Mouse (Mus musculus) layer of hippocampus, postnatal 14 days (tissue): Measurements from ENCODE around the gene Taf10. TPM values are rescaled to one million over a fixed set of nuclear protein-coding genes. Genes with fewer than 3 reads are reported as not detected.
A peak's percentile ranks its signal among the peaks of the same experiment; 100 is the strongest.
"Not testable (repeated sequence)": the region's sequence is repeated elsewhere in the genome, so short reads cannot be mapped to it uniquely, and the experiment has no call there.

Experiments
- DNase-seq, 2 experiments: peaks; one replicate each; pipeline ENCODE4 v3.0.0; 2021 to 2022; ENCODE audit warnings: low spot score in 2 of 2, mixed read lengths in 1 of 2
- total RNA-seq, 2 experiments: library from RNA; stranded (reverse); gene quantifications; 2 replicates each; pipeline ENCODE4 v1.2.3; 2021

Gene Taf10
- total RNA-seq, 2 experiments from 2014 or later = 137 to 150 TPM

DNA sequence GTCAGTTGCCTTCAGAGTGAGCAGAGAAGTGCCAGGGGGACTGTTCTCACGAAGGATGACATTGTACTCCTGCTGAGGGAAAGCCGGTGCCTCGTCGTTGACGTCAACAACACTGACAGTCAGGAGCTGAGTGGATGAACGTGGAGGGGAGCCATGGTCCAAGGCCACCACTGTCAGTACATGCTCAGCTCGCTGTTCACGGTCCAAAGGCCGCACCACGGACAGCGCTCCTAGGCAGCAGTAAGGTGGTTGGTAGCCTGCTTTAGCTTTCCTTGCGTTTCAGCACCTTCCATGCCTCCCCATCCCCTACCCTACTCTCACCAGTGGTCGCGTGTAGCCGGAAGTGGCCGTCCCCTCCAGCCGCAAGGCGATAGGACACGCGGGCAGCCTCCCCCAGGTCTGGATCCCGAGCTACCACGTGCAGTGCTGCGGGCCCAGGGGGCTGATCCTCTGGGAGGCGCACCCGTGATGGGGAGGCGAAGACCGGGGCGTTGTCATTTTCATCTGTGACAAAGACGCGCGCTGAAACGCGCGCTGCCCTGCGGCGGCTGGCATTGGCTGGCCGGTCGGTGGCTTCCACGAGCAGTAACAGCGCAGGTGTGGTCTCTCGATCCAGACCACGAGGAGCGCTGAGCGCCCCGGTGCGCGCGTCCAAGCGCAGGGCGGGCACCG lies 17.8 kb upstream of the Taf10 start:
- no peak for DNase-seq

DNA sequence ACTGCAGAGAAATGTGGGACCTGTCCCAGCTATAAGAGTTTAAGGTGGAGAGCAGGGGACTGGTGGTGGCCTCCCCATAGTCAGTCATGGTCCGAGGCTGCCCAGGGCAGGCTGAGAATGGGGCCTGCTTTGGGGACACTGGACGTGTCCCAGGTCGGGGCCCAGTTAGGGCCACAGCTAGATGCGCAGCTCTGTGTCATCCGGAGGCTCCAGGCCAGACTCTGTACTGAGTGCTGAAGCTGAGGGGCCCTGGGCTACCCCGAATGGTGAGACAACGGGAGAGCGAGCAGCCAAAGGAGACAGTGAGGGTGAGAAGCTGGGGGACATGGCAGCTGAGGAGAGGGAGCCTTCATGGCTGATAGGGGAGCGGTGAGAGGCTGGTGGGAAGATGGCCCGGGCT lies 9.1 kb upstream of the Taf10 start:
- DNase-seq = no peak

DNA sequence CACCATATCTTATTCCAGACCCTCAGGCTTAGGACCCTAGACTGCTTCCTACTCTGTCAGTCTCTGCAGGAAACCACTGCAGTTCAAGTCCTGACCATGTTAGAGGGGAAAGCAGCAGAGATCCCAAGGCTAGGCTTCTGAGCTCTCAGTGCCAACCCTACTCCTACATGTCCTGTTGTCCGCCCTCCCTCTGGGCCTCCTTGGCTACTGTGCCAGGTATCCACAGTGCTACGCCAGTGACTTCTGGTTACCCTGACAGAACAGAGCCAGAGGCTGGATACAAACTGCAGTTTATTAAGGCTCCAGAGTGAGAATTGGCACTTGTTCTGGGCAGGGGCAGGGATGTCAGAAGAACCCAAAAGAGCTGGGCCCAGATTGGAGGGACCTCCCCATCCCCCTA lies 8.6 kb upstream of the Taf10 start:
- DNase-seq = no peak

DNA sequence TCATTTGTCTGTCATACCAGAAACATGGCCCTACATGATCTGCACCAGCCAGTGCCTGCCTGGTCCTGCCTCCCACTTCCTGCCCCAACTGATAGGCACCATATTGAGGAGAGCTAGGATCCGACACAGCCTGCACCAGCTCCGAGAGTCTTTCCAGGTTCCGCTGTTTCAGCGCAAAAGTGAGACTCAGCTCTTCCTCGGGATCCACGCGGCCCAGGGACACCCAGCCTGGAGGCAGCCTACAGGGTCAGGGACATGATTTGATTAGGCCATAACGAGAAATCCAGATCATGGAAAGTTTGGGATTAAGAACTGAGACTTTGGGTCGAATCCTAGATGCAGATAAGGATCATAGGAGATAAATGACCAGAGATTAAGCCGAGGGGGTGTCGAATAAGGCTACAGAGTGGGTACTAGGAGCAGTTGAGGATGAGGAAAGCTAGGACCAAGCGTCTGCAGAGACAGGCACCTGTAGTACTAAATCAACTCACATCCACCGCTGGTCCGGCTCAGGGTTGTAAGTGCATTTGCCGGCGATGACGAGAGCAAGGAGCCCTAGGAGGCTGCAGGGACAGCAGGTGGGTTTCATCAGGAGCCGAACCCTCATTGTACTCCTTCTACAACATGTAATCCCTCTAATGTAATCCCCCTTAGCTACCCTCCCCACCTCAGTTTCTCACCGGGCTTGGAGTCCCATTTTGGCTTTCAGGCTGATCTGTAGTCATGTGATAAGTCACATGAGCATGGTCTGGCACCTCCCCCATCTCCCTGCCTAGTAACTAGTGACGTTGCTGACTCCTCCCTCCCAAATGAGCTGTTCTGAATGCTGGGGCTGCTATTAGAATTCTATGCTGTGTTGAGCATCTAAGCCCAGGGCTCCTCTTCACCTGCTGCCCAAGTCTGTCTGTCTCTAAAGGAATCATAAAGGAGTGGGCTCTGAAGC lies 7.6 kb upstream of the Taf10 start, which contains the start of gene Tpp1:
TSS of gene Tpp1 (minus strand) at position 745 of the 943 bp plus-strand sequence.
- peak; percentile 91 to 97 for DNase-seq

DNA sequence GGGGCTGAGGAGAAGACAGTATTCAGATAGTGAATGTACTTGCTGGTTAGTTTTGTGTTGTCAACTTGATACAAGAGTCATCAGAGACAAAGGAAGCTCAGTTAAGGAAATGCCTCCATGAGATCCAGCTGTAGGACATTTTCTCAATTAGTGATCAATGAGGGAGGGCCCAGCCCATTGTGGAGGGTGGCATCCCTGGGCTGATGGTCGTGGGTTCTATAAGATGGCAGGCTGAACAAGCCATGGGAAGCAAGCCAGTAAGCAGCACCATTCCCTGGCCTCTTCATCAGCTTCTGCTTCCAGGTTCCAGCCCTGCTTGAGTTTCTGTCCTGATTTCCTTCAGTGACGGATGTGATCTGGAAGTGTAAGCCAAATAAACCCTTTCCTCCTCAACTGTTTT lies 3.6 kb upstream of the Taf10 start:
- DNase-seq = no peak

DNA sequence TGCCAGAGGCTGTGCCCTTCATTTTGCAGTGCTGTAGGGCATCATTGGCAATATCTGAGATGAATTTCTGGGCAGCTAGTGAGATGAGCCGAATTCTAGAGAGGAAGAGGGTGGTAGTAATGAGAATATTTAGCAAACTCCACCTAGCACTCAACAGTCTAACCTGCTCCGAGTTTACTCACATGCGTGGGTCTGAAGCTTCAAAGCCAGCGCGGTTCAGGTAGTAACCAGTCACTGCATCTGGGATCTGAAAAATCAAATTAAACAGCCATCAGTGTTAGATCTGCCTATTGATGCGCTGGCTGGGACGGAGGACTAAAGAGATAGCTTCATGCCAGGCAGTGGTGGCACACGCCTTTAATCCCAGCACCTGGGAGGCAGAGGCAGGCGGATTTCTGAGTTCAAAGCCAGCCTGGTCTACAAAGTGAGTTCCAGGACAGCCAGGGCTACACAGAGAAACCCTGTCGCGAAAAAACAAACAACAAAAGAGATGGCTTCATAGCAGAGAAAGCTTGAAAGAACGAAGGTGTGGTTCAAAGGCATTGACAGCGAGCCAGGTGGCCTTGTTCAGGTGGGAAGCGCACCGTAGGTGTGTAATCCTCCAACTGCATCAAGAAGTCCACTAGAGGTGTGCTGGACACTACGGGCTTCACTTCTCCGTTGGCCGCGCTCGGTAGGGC lies 775 bp downstream of the Taf10 start:
- not testable (repeated sequence) for DNase-seq

DNA sequence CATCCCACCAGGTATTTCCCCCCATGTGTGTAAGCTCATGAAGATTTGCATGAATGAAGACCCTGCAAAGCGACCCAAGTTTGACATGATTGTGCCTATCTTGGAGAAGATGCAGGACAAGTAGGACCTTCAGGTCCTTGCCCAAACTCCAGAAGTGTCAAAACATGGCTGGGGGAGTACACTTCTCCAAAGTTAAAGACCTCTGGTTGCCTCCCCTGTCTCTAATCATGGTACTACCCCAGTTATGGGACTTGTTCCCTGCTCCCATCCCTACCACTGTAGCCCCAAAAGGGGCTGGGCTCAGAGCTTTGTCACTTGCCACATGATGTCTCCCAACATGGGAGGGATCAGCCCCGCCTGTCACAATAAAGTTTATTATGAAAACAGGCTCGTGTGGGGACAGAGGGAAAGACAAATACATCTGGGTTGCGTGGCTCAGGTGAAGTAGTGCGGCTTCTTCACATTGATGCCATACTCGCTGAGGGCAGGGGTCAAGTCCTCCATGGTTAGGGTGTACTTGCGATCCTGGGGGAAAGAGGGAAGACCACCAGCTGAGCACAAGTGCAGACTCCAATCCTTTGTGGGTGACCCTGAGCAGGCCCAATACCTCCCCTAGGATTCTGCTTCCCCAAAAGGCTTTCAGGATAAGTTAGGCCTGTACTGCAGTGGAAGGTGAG lies 1.5 kb downstream of the Taf10 start:
- not testable (repeated sequence) for DNase-seq

DNA sequence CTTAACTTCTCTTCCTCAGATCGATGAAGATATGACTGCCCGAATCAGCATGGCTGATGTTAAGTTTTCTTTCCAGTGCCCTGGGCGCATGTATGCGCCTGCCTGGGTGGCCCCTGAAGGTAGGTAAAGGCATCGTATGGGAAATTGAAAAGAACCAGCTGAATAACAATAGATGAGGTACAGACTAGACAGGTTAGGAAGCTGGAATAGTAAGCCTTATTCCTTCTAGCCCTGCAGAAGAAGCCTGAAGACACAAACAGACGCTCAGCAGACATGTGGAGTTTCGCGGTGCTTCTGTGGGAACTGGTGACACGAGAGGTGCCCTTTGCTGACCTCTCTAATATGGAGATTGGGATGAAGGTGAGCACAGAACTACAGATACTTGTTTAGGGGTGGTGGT lies 2.2 kb downstream of the Taf10 start:
- no peak for DNase-seq

DNA sequence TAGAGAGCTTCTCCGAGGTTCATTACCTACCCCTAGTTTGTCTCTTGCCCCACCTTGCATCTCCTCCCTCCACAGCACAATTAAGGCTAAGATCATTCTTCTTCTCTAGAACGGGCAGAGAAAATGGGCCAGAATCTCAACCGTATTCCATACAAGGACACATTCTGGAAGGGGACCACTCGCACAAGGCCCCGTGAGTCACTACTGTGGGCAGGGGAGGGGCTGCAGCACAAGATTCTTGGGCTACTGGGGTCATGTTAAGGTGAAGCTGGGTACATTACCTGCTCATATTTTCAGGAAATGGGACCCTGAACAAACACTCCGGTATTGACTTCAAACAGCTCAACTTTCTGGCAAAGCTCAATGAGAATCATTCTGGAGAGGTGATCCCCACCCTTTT lies 3.3 kb downstream of the Taf10 start:
- no peak for DNase-seq

DNA sequence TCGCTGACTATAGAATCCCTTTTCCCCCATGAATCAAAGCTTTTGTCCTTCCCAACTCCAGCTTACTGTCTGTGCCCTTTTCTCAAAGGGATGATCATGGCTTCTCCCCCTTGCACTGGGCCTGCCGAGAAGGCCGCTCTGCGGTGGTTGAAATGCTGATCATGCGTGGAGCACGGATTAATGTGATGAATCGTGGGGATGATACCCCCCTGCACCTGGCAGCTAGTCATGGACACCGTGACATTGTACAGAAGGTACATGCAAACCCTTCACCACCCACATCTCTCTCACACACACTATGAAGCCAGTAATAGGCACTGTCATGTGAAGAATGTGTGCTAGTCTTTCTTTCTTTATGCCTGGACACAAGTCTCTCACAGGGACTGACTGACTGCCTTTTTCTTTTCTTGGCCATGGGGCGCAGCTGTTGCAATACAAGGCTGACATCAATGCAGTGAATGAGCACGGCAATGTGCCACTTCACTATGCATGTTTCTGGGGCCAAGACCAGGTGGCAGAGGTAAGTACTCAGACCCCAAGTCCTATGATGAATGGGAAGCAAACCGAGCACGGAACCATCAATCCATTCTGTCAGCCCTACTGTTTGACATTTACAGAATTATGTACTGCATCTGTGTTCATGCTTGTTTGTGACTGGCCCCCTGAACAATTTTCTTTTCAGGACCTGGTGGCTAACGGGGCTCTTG lies 3.9 kb downstream of the Taf10 start:
- DNase-seq = no peak

DNA sequence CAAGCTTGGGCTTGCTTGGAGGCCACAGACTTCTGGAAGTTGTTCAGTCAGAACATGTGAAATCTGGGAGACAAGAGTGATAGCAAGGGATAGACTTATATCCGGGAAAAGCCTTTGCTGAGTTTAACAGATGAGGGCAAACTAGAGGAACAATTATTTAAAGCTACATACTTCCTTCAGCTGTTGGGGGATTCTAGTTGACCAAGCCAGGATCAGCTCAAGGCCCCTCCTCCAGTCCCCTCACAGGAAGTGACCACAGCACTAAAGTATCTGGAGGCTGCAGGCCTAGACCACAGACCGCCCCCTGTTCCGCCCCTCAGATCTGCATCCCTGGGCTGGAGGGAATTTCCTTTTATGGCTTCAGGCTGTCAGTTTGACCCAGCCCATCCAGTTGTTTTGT lies 5.2 kb downstream of the Taf10 start:
- no peak for DNase-seq

DNA sequence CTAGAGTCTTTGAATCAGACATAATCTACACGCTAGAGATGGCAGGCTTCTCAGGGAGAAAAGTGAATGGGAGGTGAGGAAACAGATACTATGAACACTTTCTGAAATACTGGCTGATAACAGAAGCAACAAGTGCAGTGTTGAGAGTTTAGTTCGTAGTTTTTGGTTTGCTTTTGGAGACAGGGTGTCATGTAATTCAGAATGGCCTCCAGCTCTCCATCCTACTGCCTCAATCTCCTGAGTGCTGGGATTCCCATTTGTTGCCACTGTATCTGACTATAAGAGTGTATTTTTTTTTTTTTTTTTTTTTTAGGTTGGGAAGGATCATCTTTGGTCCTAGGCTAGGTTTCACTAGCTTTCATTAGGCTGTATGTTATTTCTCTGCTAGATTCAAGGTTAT lies 5.9 kb downstream of the Taf10 start:
- DNase-seq = no peak

DNA sequence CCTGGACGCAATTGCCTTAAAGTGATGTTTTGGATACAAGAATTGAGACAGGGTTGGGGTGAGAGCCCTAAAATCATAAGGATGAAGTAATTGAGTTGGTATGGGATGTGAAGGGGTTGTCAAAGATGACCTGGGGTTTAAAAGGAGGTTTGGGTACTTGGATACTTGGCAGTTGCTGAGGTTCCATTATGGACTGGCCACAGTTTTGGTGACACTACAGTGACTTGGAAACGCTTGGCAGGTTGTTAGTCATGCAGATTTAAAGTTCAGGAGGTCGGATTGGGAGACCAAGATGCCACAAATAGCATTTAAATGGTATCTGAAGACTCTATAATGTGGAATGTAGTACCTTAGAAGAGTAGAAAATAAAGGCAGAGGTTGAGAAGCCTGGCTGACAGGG lies 6.5 kb downstream of the Taf10 start:
- DNase-seq = no peak

DNA sequence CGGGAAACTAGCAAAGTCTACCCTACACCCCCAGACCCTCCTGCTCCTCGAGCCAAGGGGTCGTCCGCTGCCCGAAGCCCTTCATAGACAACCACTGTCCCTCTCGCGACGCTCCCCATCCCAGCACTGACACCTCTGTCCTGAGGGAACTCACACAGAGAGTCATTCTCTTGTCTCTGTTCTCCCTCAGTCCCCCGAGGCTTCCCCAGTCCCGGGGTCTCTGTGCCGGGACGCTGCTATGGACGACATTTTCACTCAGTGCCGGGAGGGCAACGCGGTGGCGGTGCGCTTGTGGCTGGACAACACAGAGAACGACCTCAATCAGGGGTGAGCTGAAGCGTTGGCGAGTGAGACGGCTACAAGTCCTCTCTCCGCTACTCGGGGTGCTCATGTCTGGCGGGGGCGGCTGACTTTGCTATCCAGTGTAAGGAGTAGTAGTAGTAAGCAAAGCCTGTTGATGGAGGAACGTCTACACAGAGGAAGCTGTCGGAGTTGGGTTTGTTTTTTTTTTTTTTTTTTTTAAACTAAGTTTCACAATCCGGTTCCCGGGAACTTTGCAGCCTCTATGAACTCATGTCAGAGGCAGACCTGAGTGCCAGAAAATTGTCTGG lies 7.1 kb downstream of the Taf10 start, which contains the start of gene Rrp8:
TSS of gene Rrp8 (minus strand) at position 475 of the 611 bp plus-strand sequence.
- no peak for DNase-seq

DNA sequence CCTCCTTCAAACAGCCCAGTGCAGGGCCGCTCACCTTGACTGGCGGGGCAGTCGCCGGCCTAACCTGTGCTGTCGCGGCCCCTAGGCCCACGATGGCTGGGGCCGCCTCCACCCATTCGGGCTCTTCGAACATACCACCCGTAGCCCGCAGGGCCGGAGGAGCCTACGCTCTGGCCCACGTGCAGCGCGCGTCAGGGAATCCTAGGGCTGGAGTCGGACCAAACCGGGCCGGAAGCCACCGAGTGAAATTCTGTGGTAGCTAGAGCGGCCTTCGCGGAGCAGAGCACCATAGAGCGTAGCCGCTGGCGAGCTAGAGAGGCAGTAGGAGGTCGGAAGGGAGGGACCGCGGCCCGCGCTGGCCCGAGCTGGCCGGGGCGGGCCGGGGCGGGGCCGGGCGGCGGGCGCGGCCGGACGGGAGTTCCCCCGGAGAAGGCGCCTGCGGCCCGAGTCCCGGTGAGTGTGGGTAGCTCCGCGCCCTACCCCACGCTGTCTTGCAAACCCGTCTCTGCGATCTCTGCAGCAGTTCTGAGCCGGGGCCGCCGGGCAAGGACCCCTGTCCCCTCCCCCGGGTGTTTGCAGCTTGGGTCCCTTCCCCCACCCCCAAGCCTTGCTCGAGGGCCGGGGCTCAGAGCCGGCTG lies 7.8 kb downstream of the Taf10 start, which contains the start of gene Ilk:
TSS of gene Ilk (plus strand) at position 329 of the 638 bp plus-strand sequence.
- peak; percentile 90 to 94 for DNase-seq

DNA sequence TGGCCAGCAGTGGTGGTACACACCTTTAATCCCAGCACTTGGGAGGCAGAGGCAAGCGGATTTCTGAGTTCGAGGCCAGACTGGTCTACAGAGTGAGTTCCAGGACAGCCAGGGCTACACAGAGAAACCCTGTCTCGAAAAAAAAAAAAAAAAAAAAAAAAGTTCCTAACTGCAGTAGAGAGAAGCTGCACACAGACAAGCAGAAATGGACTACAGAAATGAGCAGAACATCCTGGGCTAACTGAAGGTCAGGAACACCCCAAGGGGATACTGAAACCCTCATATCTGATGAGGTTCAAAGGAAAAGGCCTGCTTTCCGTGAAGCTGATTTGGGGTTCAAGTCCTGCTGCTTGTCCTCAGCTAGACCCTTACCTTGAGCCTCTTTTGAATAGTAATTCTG lies 8.7 kb downstream of the Taf10 start:
- DNase-seq = not testable (repeated sequence)

DNA sequence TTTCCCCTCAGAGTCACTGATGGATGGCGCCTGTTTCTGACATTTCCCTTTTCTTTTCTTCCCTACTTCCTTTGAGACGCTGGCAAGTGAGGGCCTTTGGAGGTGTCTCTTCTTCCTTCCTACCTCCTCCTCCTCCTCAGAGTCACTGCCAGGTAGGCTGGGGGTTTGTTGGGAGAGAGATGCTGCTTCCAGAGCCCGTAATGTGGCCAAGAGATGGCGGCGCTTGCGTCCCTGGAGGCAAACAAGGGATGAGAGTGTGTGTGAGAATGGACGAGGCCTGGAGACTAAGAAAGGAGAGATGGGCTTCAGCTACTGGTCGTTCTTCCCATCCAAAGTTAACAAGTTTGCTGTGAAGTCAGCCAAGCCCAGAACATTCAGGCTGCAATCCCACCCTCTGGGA lies 9.3 kb downstream of the Taf10 start:
- DNase-seq = no peak

DNA sequence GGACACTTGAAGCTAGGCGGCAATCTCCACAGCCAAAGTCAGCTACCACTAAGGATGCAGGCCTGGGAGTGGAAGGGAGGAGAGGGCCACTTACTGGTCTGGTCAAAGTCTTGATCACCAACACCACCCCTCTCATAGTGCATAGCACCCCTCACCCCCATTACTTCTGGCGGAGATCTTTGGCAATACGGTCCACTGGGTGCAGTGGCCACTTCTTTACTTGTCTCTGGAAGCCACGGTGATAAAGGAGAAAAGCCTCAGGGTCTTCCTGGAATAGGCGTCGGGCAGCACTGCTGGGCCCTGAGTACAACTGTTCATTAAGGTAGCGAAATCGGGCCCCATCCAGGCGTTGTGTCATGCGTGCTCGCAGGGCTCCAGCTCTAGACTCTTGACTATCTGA lies 10.3 kb downstream of the Taf10 start:
- no peak for DNase-seq

DNA sequence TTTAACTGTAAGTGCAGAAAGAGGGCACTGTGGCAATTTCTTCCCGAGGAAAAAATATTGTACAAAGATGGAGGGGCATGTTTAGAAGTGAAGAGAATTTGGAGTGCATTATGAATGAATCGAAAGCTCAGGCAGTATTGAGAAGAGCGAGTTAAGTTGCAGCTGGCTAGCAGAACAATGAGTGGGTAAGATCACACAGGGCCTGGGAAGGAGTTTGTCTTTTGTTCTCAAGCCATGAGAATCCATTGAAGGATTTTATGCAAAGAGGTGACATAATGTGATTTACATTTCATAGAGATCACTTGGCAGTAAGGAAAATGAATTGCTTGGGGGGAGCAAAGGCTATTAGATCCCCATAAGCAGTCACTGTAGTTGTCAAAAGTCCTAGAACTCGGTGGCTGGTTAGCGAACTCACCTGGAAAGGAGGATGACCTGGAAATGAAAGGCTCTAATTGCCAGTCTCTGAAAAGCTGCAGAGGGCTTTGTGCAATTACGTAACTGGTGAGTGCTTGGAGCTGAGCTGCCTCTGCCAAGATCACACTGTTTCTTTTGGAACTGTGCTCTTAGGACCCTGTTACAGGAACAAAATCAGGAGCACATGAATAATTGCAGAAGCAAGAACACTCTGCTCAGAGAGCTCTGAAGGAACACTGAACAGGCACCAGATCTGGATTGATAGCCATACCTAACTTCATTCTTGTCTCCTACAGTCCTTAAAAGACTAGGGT lies 15.3 kb downstream of the Taf10 start:
- peak in 1 of 2 experiments; percentile 67 for DNase-seq
